8 mouse cellular contexts compared by ENCODE assay signal in genomic region chr3:130400716-130401559, GRCm38 (mm10).
DNase-seq lines count a peak whose midpoint lies in the region; ATAC-seq and TF ChIP-seq lines count a peak whose summit lies in the region.

No protein-coding gene starts in this region.

- no peaks in the 10 kb centered on the region for H3K36me3 ChIP-seq in liver, postnatal 0 days (replicated peaks; ENCODE audit: insufficient read depth, low read length)
- H3K36me3 ChIP-seq in hindbrain, embryonic 14.5 days (replicated peaks; ENCODE audit: control insufficient read depth, insufficient read depth), result no peaks in the 10 kb centered on the region

- no peak for TF ChIP-seq EP300 in liver, postnatal 0 days (IDR thresholded peaks at IDR 0.05; ENCODE audit: low read depth)

- no peak overlapping the region for H3K27ac ChIP-seq in liver, postnatal 0 days (ENCODE audit: low read depth)
- H3K27ac ChIP-seq in hindbrain, embryonic 14.5 days, result no peak overlapping the region

- H3K9ac ChIP-seq in liver, postnatal 0 days (replicated peaks), result no peak overlapping the region
- no peak overlapping the region for H3K9ac ChIP-seq in hindbrain, embryonic 14.5 days

- intact Hi-C loops in heart, postnatal 14 days (cut with DNase I), result no loop called here

- TF ChIP-seq CTCF in liver, postnatal 0 days (IDR thresholded peaks at IDR 0.05; ENCODE audit: low read depth), result no peak

- H3K9me3 ChIP-seq in liver, postnatal 0 days (ENCODE audit: low read length), result no peaks in the 10 kb centered on the region
- no peaks in the 10 kb centered on the region for H3K9me3 ChIP-seq in hindbrain, embryonic 14.5 days (ENCODE audit: control insufficient read depth, low read length)

- peak; percentile 16 for DNase-seq in urinary bladder, postnatal 14 days (ENCODE audit: low spot score)
- no peak for DNase-seq in urinary bladder, postnatal 10 days (ENCODE audit: low spot score)
- DNase-seq in heart, postnatal 14 days, result peak; percentile 6 to 13
- DNase-seq in liver, postnatal 0 days, result peak; percentile 30
- DNase-seq in right cerebral cortex, postnatal 4 days, result peak; percentile 38
- no peak for DNase-seq in hindbrain, embryonic 14.5 days (ENCODE audit: low spot score)
- no peak for DNase-seq in cerebellum, adult 9-10 months
- DNase-seq in gastrocnemius, postnatal 10 days, result no peak

- peaks cover 4% of the 10 kb centered on the region; the same call in 1 of the 2 replicates for H3K4me1 ChIP-seq in liver, postnatal 0 days (ENCODE audit: insufficient read depth)
- 0 out of 2 replicates have a peak, but pooled peaks cover 13% of the 10 kb centered on the region for H3K4me1 ChIP-seq in hindbrain, embryonic 14.5 days (replicated peaks; ENCODE audit: control insufficient read depth, insufficient read depth, low read length)

- WGBS in liver, postnatal 0 days (ENCODE audit: insufficient replicate concordance), result 29% methylated on average over 13 of the region's 13 CpGs
- WGBS in hindbrain, embryonic 14.5 days, result 64% methylated on average over 13 of the region's 13 CpGs

- ATAC-seq in liver, postnatal 0 days, result peak; percentile 36; the same call in 1 of the 2 replicates
- ATAC-seq in hindbrain, embryonic 14.5 days (ENCODE audit: low FRiP score), result no peak

- no peak overlapping the region for H3K4me3 ChIP-seq in liver, postnatal 0 days (ENCODE audit: low read depth, low read length)
- no peak overlapping the region for H3K4me3 ChIP-seq in hindbrain, embryonic 14.5 days (replicated peaks; ENCODE audit: low read length)

- no peaks in the 10 kb centered on the region for H3K27me3 ChIP-seq in liver, postnatal 0 days (ENCODE audit: insufficient read depth, low read length)
- H3K27me3 ChIP-seq in hindbrain, embryonic 14.5 days (ENCODE audit: control insufficient read depth, insufficient read depth, low read length), result no peaks in the 10 kb centered on the region

- H3K4me2 ChIP-seq in liver, postnatal 0 days (ENCODE audit: low read depth, low read length), result peak overlapping the region; percentile 49
- no peak overlapping the region for H3K4me2 ChIP-seq in hindbrain, embryonic 14.5 days (replicated peaks)

Comparison
In these comparisons a context has a peak if more than half of its experiments do, and no peak if none do; other contexts are left out.
1. DNase-seq: peak in urinary bladder, postnatal 14 days (single experiment), heart, postnatal 14 days (2 of 2), liver, postnatal 0 days (single experiment) and right cerebral cortex, postnatal 4 days (single experiment); none in urinary bladder, postnatal 10 days (single experiment), hindbrain, embryonic 14.5 days (single experiment), cerebellum, adult 9-10 months (single experiment) and gastrocnemius, postnatal 10 days (single experiment).